Mouse (Mus musculus) liver, embryonic 13.5 days (tissue): ENCODE results near the gene Erich3. TPM values are rescaled to one million over a fixed set of nuclear protein-coding genes. Genes with fewer than 3 reads are reported as not detected.
A peak's percentile ranks its signal among the peaks of the same experiment; 100 is the strongest.
"Not testable (repeated sequence)": the region's sequence is repeated elsewhere in the genome, so short reads cannot be mapped to it uniquely, and the experiment has no call there.

Experiments
- ATAC-seq: fragments of 200-750 bp; cut with Nextera tagmentation; 2 replicates; pipeline ENCODE4 v1.8.0; 2017; ENCODE audit warnings: low read depth, mild to moderate bottlenecking, moderate number of reproducible peaks, moderate library complexity
- DNase-seq: peaks from one replicate; pipeline ENCODE4 v3.0.0; 2022
- H3K27ac ChIP-seq: fragments of 300-500 bp; sonication (generic); 2 replicates; pipeline ENCODE4 v1.5.1; 2015; ENCODE audit warnings: moderate library complexity, mild to moderate bottlenecking, inconsistent platforms
- H3K27me3 ChIP-seq: fragments of 300-500 bp; sonication (generic); 2 replicates; pipeline ENCODE4 v1.6.1; 2015; ENCODE audit warnings: mild to moderate bottlenecking, inconsistent platforms
- H3K36me3 ChIP-seq: fragments of 300-500 bp; sonication (generic); 2 replicates; pipeline ENCODE4 v1.6.1; 2015; ENCODE audit warnings: mild to moderate bottlenecking, inconsistent platforms
- H3K4me1 ChIP-seq: fragments of 300-500 bp; sonication (generic); replicated peaks from 2 replicates; pipeline ENCODE4 v1.6.1; 2015; ENCODE audit warnings: inconsistent platforms
- H3K4me2 ChIP-seq: fragments of 300-500 bp; sonication (generic); 2 replicates; pipeline ENCODE4 v1.6.1; 2015; ENCODE audit warnings: inconsistent platforms, mild to moderate bottlenecking, moderate library complexity
- H3K4me3 ChIP-seq: fragments of 300-500 bp; sonication (generic); replicated peaks from 2 replicates; pipeline ENCODE4 v1.5.1; 2015; ENCODE audit warnings: mild to moderate bottlenecking, inconsistent platforms
- H3K9ac ChIP-seq: fragments of 300-500 bp; sonication (generic); 2 replicates; pipeline ENCODE4 v1.6.1; 2015; ENCODE audit warnings: mild to moderate bottlenecking, inconsistent platforms
- H3K9me3 ChIP-seq: fragments of 300-500 bp; sonication (generic); replicated peaks from 2 replicates; pipeline ENCODE4 v1.6.1; 2016; ENCODE audit warnings: inconsistent platforms
- WGBS: fragments of 180-500 bp; shearing (Covaris S2); methylation state at CpG from one replicate; pipeline ENCODE4 v1.1.7; 2015; ENCODE audit not compliant: insufficient replicate concordance; 5-methylcytosine and 5-hydroxymethylcytosine counted together
- polyA plus RNA-seq: library from polyadenylated mRNA; unstranded; fragments of >200 nt; fragmentation: Nextera tagmentation; extraction: Ambion mirVana; gene quantifications from 2 replicates; pipeline ENCODE4 v1.2.1, GENCODE M21; 2015

Gene Erich3
- polyA plus RNA-seq = not detected in 2 replicates

GRCm38 (mm10) chr3:154663545-154663944 is at the start of gene Erich3:
Erich3 (plus strand) TSS chr3:154663859.
- Histone ChIP-seq H3K27ac (no peak within 1 kb of the TSS), H3K9me3 (no peaks in the 10 kb centered on the region), H3K4me2 (0 out of 2 replicates have a peak within 1 kb of the TSS, but pooled peaks have one; percentile 24), H3K27me3 (peaks cover 35% of the 10 kb centered on the region), H3K4me1 (no peaks in the 10 kb centered on the region), H3K4me3 (no peak within 1 kb of the TSS), H3K9ac (no peak within 1 kb of the TSS), H3K36me3 (no peaks in the 10 kb centered on the region)
- no peak for DNase-seq
- WGBS = 35% methylated on average over 6 of the region's 7 CpGs
- ATAC-seq = no peak

GRCm38 (mm10) chr3:154614771-154615170 is 48.9 kb upstream of the Erich3 start:
- no peaks in the 10 kb centered on the region for H3K9me3 ChIP-seq
- no peak overlapping the region for H3K27ac ChIP-seq
- DNase-seq = no peak
- H3K9ac ChIP-seq = no peak overlapping the region
- 85% methylated on average over 8 of the region's 8 CpGs for WGBS
- no peak overlapping the region for H3K4me2 ChIP-seq
- ATAC-seq = no peak
- H3K4me1 ChIP-seq = no peaks in the 10 kb centered on the region
- no peaks in the 10 kb centered on the region for H3K27me3 ChIP-seq
- H3K36me3 ChIP-seq = peaks cover 26% of the 10 kb centered on the region
- no peak overlapping the region for H3K4me3 ChIP-seq

GRCm38 (mm10) chr3:154615304-154615703 is 48.4 kb upstream of the Erich3 start:
- Histone ChIP-seq H3K4me2 (no peak overlapping the region), H3K9me3 (no peaks in the 10 kb centered on the region), H3K27me3 (no peaks in the 10 kb centered on the region), H3K9ac (no peak overlapping the region), H3K4me3 (no peak overlapping the region), H3K4me1 (no peaks in the 10 kb centered on the region), H3K27ac (no peak overlapping the region), H3K36me3 (peaks cover 26% of the 10 kb centered on the region)
- no peak for DNase-seq
- WGBS = 82% methylated on average over 7 of the region's 7 CpGs
- ATAC-seq = no peak

GRCm38 (mm10) chr3:154616106-154616505 is 47.6 kb upstream of the Erich3 start:
- no peaks in the 10 kb centered on the region for H3K4me1 ChIP-seq
- H3K4me2 ChIP-seq = no peak overlapping the region
- DNase-seq = no peak
- WGBS = 68% methylated on average over 4 of the region's 4 CpGs
- H3K4me3 ChIP-seq = no peak overlapping the region
- H3K9ac ChIP-seq = no peak overlapping the region
- no peak overlapping the region for H3K27ac ChIP-seq
- no peaks in the 10 kb centered on the region for H3K27me3 ChIP-seq
- ATAC-seq = no peak
- no peaks in the 10 kb centered on the region for H3K9me3 ChIP-seq
- H3K36me3 ChIP-seq = peaks cover 25% of the 10 kb centered on the region

GRCm38 (mm10) chr3:154628284-154628683 is 35.4 kb upstream of the Erich3 start:
- no peak overlapping the region for H3K27ac ChIP-seq

GRCm38 (mm10) chr3:154631281-154631680 is 32.4 kb upstream of the Erich3 start:
- H3K27me3 ChIP-seq, H3K27ac ChIP-seq, H3K36me3 ChIP-seq, H3K4me2 ChIP-seq, H3K4me1 ChIP-seq, DNase-seq, H3K9ac ChIP-seq, H3K4me3 ChIP-seq, H3K9me3 ChIP-seq, ATAC-seq: not testable (repeated sequence)
- WGBS = 61% methylated on average over 2 of the region's 2 CpGs

More at GRCm38 (mm10) chr3:154628284-154628683, 35.4 kb upstream of the Erich3 start:
- Histone ChIP-seq H3K9ac (no peak overlapping the region), H3K27me3 (no peaks in the 10 kb centered on the region), H3K4me3 (no peak overlapping the region), H3K9me3 (no peaks in the 10 kb centered on the region), H3K4me2 (no peak overlapping the region), H3K4me1 (peaks cover 6% of the 10 kb centered on the region), H3K36me3 (no peaks in the 10 kb centered on the region)
- peak; percentile 95 for ATAC-seq
- DNase-seq = peak; percentile 6

- H3K9me3 ChIP-seq = no peaks in the 10 kb centered on the region
- H3K4me1 ChIP-seq = peaks cover 4% of the 10 kb centered on the region
- no peak overlapping the region for H3K4me3 ChIP-seq
- no peak overlapping the region for H3K27ac ChIP-seq
- ATAC-seq (no peak), DNase-seq (no peak)
- 70% methylated on average over 5 of the region's 5 CpGs for WGBS
- no peaks in the 10 kb centered on the region for H3K27me3 ChIP-seq
- H3K4me2 ChIP-seq = no peak overlapping the region
- H3K36me3 ChIP-seq = no peaks in the 10 kb centered on the region
- no peak overlapping the region for H3K9ac ChIP-seq
These were observed 30.6 kb upstream of the Erich3 start for GRCm38 (mm10) chr3:154633091-154633490.

GRCm38 (mm10) chr3:154646638-154647442 is 16.8 kb upstream of the Erich3 start:
- Histone ChIP-seq H3K4me3 (no peak overlapping the region), H3K4me2 (0 out of 2 replicates have a peak overlapping the region, but pooled peaks have one; percentile 4), H3K27ac (no peak overlapping the region), H3K9ac (no peak overlapping the region), H3K4me1 (no peaks in the 10 kb centered on the region), H3K36me3 (no peaks in the 10 kb centered on the region), H3K9me3 (no peaks in the 10 kb centered on the region), H3K27me3 (no peaks in the 10 kb centered on the region)
- no peak for ATAC-seq
- WGBS = 47% methylated on average over 29 of the region's 29 CpGs
- DNase-seq = no peak

GRCm38 (mm10) chr3:154647443-154647780 is 16.2 kb upstream of the Erich3 start:
- Histone ChIP-seq H3K9me3 (no peaks in the 10 kb centered on the region), H3K4me1 (no peaks in the 10 kb centered on the region), H3K9ac (no peak overlapping the region), H3K36me3 (no peaks in the 10 kb centered on the region), H3K27ac (no peak overlapping the region), H3K4me2 (0 out of 2 replicates have a peak overlapping the region, but pooled peaks have one; percentile 4), H3K27me3 (no peaks in the 10 kb centered on the region), H3K4me3 (no peak overlapping the region)
- ATAC-seq (no peak), DNase-seq (no peak)
- WGBS = 39% methylated on average over 7 of the region's 7 CpGs

GRCm38 (mm10) chr3:154649411-154650285 is 14.0 kb upstream of the Erich3 start:
- Histone ChIP-seq H3K36me3 (no peaks in the 10 kb centered on the region), H3K4me2 (no peak overlapping the region), H3K27ac (no peak overlapping the region), H3K9me3 (no peaks in the 10 kb centered on the region), H3K4me3 (no peak overlapping the region), H3K9ac (no peak overlapping the region), H3K4me1 (no peaks in the 10 kb centered on the region), H3K27me3 (no peaks in the 10 kb centered on the region)
- DNase-seq (no peak), ATAC-seq (no peak)
- 73% methylated on average over 20 of the region's 20 CpGs for WGBS

- no peak for DNase-seq
- Histone ChIP-seq H3K4me1 (no peaks in the 10 kb centered on the region), H3K4me2 (no peak overlapping the region), H3K27me3 (no peaks in the 10 kb centered on the region), H3K4me3 (no peak overlapping the region), H3K9ac (no peak overlapping the region), H3K27ac (no peak overlapping the region), H3K9me3 (no peaks in the 10 kb centered on the region), H3K36me3 (no peaks in the 10 kb centered on the region)
- WGBS = 65% methylated on average over 10 of the region's 10 CpGs
- ATAC-seq = no peak
These were observed 12.4 kb upstream of the Erich3 start for GRCm38 (mm10) chr3:154651192-154651821.
